Mouse (Mus musculus): ENCODE results near the gene Gm10491. TPM values are rescaled to one million over a fixed set of nuclear protein-coding genes. Genes with fewer than 3 reads are reported as not detected.
A peak's percentile ranks its signal among the peaks of the same experiment; 100 is the strongest.

The Gm10491 gene
- polyA plus RNA-seq, 1 experiment, result not detected

- TF ChIP-seq FLI1 (IDR thresholded peaks at IDR 0.05; ENCODE audit: low read length) (no peak), GATA1 (IDR thresholded peaks at IDR 0.05; ENCODE audit: borderline replicate concordance, low read length) (no peak)
- H3K36me3 ChIP-seq (replicated peaks; ENCODE audit: low read length), result peaks cover 47% of the 10 kb centered on the region
These were observed 9.4 kb downstream of the Gm10491 start for GRCm38 (mm10) chrX:7898211-7898610.

DNA sequence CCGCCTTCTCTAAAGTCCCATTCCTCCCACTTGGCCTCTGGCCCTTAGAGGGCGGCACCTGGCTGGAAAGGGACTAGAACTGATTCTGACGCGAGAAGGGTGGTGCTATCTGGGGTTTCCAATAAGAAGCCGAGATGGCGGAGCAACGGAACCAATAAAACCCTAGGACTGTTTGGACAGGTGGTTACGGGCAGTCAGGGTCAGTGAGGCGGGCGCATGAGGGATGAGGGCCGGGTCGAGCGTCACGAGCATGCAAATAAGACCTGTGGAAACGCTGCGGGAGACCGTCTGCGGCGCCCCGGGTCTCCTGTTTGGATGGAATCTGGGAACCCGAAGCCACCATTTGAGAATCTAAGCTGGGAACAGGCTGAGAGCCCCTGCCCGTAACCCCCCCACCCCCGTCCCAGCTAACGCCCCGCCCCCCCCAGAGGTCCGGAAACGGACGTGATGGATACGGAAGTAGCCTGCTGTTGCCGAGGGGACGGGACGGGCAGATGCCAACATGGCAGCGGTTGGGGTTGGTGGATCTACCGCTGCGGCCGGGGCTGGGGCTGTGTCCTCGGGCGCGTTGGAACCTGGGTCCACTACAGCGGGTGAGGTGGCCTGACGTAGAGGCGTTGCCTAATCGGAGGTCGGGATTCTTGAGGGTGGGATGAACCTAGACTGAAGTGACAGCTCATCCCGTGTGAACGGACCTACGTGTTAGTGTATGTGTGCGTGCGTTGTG is 23.6 kb downstream of the Gm10491 start, which contains the start of gene Slc35a2:
Slc35a2 (plus strand) TSS at position 188 of the 727 bp plus-strand sequence.
- Histone ChIP-seq H3K4me3 (replicated peaks) (peak within 1 kb of the TSS; percentile 97), H3K4me1 (peaks cover 28% of the 10 kb centered on the region), H3K36me3 (replicated peaks; ENCODE audit: low read length) (peaks cover 46% of the 10 kb centered on the region), H3K27me3 (replicated peaks) (no peaks in the 10 kb centered on the region), H3K9me3 (no peaks in the 10 kb centered on the region)
- TF ChIP-seq FLI1 (IDR thresholded peaks at IDR 0.05; ENCODE audit: low read length) (no peak), GATA1 (IDR thresholded peaks at IDR 0.05; ENCODE audit: borderline replicate concordance, low read length) (no peak)

More at GRCm38 (mm10) chrX:7898211-7898610, 9.4 kb downstream of the Gm10491 start:
- 0 out of 2 replicates have a peak, but pooled peaks cover 3% of the 10 kb centered on the region for H3K9me3 ChIP-seq
- H3K4me3 ChIP-seq (replicated peaks), result peak overlapping the region; percentile 96
- peaks cover 17% of the 10 kb centered on the region; the same call in 1 of the 2 replicates for H3K4me1 ChIP-seq
- no peaks in the 10 kb centered on the region for H3K27me3 ChIP-seq (replicated peaks)

DNA sequence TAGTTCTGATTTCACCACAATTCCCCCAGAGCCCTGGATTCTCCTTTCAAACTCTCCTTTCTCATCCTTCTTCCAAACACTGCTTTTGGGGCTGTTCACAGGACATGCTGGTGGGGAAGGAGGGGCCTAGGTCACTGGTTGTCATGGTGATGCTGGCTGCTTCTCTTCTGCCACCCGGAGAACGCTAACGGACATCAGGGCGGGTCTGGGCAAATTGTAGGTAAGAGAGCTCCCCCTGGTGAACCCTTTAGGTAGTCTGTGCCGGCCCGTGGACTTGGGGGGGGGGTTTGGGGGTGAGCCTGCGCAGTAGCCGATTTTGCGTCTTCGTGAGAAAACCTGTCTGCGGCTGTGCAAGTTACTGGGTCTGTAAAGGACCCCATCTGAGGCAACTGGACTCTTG is 27.8 kb downstream of the Gm10491 start:
- Histone ChIP-seq H3K4me3 (replicated peaks) (peak overlapping the region; percentile 95), H3K36me3 (replicated peaks; ENCODE audit: low read length) (peaks cover 34% of the 10 kb centered on the region), H3K4me1 (peaks cover 25% of the 10 kb centered on the region), H3K27me3 (replicated peaks) (no peaks in the 10 kb centered on the region), H3K9me3 (0 out of 2 replicates have a peak, but pooled peaks cover 6% of the 10 kb centered on the region)
- TF ChIP-seq GATA1 (IDR thresholded peaks at IDR 0.05; ENCODE audit: borderline replicate concordance, low read length) (no peak), FLI1 (IDR thresholded peaks at IDR 0.05; ENCODE audit: low read length) (no peak)

- peaks cover 27% of the 10 kb centered on the region for H3K4me1 ChIP-seq
- TF ChIP-seq GATA1 (IDR thresholded peaks at IDR 0.05; ENCODE audit: borderline replicate concordance, low read length) (no peak), FLI1 (IDR thresholded peaks at IDR 0.05; ENCODE audit: low read length) (no peak)
- 0 out of 2 replicates have a peak, but pooled peaks cover 6% of the 10 kb centered on the region for H3K9me3 ChIP-seq
- no peaks in the 10 kb centered on the region for H3K27me3 ChIP-seq (replicated peaks)
- peaks cover 47% of the 10 kb centered on the region for H3K36me3 ChIP-seq (replicated peaks; ENCODE audit: low read length)
- peak overlapping the region; percentile 95 for H3K4me3 ChIP-seq (replicated peaks)
These were observed 29.1 kb downstream of the Gm10491 start for GRCm38 (mm10) chrX:7878495-7878894.

DNA sequence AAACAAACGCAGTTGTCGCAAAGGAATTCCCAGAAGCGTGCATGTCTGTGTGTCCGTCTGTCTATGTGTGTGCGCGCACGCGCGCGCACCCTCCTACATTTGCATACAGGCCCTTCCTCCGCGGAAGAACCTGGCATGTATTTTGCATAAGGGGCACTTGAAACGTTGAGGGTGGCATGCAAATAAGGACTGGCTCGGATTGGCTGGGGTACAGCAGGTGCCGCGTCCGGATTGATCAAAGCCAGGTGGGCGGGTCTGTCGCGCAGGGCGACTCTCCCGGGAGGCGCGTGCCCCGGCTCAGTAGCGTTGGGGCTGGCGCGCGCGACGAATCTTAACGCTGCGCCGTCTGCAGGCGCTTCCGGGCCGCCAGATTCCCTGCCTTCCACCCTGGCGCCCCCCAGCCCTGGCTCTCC is 29.6 kb downstream of the Gm10491 start, which contains the start of gene Pim2:
Pim2 (plus strand) TSS at position 256 of the 413 bp plus-strand sequence.
- peaks cover 52% of the 10 kb centered on the region for H3K36me3 ChIP-seq (replicated peaks; ENCODE audit: low read length)
- TF ChIP-seq GATA1 (IDR thresholded peaks at IDR 0.05; ENCODE audit: borderline replicate concordance, low read length) (no peak), FLI1 (IDR thresholded peaks at IDR 0.05; ENCODE audit: low read length) (no peak)
- 0 out of 2 replicates have a peak, but pooled peaks cover 6% of the 10 kb centered on the region for H3K9me3 ChIP-seq
- H3K27me3 ChIP-seq (replicated peaks), result no peaks in the 10 kb centered on the region
- peaks cover 32% of the 10 kb centered on the region for H3K4me1 ChIP-seq
- H3K4me3 ChIP-seq (replicated peaks), result peak within 1 kb of the TSS; percentile 95

DNA sequence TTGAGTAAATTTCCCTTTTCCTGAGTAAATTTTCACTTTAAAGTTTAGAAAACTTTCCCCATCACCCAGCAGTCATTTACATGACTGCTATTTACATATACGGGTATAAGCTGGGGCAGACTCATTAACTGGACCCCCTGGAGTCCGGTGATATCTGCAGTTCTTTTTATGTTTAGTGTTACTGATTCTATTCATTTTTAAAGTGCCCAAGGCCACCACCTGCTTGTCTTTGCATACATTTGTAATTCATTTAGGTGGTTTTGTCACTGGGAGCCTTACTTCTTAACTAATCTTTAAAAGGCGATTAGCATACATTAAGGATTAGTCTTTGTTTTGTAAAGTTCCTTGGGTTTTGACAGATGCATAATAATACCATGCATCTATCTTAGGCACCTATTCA is 37.8 kb downstream of the Gm10491 start:
- Histone ChIP-seq H3K9me3 (no peaks in the 10 kb centered on the region), H3K4me3 (replicated peaks) (no peak overlapping the region), H3K27me3 (replicated peaks) (no peaks in the 10 kb centered on the region), H3K4me1 (peaks cover 52% of the 10 kb centered on the region), H3K36me3 (replicated peaks; ENCODE audit: low read length) (peaks cover 79% of the 10 kb centered on the region)
- TF ChIP-seq GATA1 (IDR thresholded peaks at IDR 0.05; ENCODE audit: borderline replicate concordance, low read length) (no peak), FLI1 (IDR thresholded peaks at IDR 0.05; ENCODE audit: low read length) (no peak)

DNA sequence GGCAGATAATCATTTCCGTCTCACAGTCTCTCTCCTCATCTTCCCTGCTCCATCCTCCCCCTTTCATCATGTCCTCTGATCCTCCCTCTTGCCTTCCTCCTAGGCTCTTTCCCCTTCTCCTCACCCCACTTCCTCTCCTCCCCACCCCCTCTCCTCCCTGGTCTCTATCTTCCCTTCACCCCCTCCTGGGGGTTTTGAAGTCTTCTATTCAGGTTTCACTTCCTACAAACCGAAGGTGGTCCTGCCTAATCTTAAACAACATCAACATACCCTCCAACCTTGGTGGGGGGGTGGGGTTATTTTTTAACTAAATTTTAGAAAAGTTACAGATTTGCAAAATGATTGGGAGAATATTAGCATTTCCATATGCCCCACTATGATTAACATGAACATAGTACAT is 39.1 kb downstream of the Gm10491 start:
- H3K4me1 ChIP-seq, result peaks cover 59% of the 10 kb centered on the region
- no peaks in the 10 kb centered on the region for H3K27me3 ChIP-seq (replicated peaks)
- H3K36me3 ChIP-seq (replicated peaks; ENCODE audit: low read length), result peaks cover 66% of the 10 kb centered on the region
- H3K4me3 ChIP-seq (replicated peaks), result no peak overlapping the region
- TF ChIP-seq FLI1 (IDR thresholded peaks at IDR 0.05; ENCODE audit: low read length), result no peak
- no peak for TF ChIP-seq GATA1 (IDR thresholded peaks at IDR 0.05; ENCODE audit: borderline replicate concordance, low read length)
- no peaks in the 10 kb centered on the region for H3K9me3 ChIP-seq

- Histone ChIP-seq H3K36me3 (replicated peaks; ENCODE audit: low read length) (peaks cover 52% of the 10 kb centered on the region), H3K9me3 (no peaks in the 10 kb centered on the region), H3K27me3 (replicated peaks) (no peaks in the 10 kb centered on the region), H3K4me1 (peaks cover 60% of the 10 kb centered on the region), H3K4me3 (replicated peaks) (no peak overlapping the region)
- TF ChIP-seq FLI1 (IDR thresholded peaks at IDR 0.05; ENCODE audit: low read length) (no peak), GATA1 (IDR thresholded peaks at IDR 0.05; ENCODE audit: borderline replicate concordance, low read length) (no peak)
These were observed 40.5 kb downstream of the Gm10491 start for GRCm38 (mm10) chrX:7867141-7867540.

GRCm38 (mm10) chrX:7865786-7866185 is 41.8 kb downstream of the Gm10491 start:
- Histone ChIP-seq H3K9me3 (no peaks in the 10 kb centered on the region), H3K36me3 (replicated peaks; ENCODE audit: low read length) (peaks cover 47% of the 10 kb centered on the region), H3K4me1 (peaks cover 74% of the 10 kb centered on the region), H3K27me3 (replicated peaks) (no peaks in the 10 kb centered on the region), H3K4me3 (replicated peaks) (peak overlapping the region; percentile 4)
- no peak for TF ChIP-seq FLI1 (IDR thresholded peaks at IDR 0.05; ENCODE audit: low read length)
- no peak for TF ChIP-seq GATA1 (IDR thresholded peaks at IDR 0.05; ENCODE audit: borderline replicate concordance, low read length)

- Histone ChIP-seq H3K9me3 (no peaks in the 10 kb centered on the region), H3K4me3 (replicated peaks) (peak overlapping the region; percentile 69), H3K27me3 (replicated peaks) (no peaks in the 10 kb centered on the region), H3K4me1 (peaks cover 78% of the 10 kb centered on the region), H3K36me3 (replicated peaks; ENCODE audit: low read length) (peaks cover 47% of the 10 kb centered on the region)
- TF ChIP-seq FLI1 (IDR thresholded peaks at IDR 0.05; ENCODE audit: low read length), result no peak
- no peak for TF ChIP-seq GATA1 (IDR thresholded peaks at IDR 0.05; ENCODE audit: borderline replicate concordance, low read length)
These were observed 42.3 kb downstream of the Gm10491 start for GRCm38 (mm10) chrX:7865343-7865742.

All from megakaryocyte, embryonic 14.5 days (primary cell).